Mouse (Mus musculus) liver (tissue): Measurements from ENCODE around the gene Ybx3.

Source experiments
- DNase-seq: peaks from one replicate; pipeline ENCODE4 v3.0.0-alpha.2; 2020; ENCODE audit warnings: mixed read lengths

Gene Ybx3

GRCm38 (mm10) chr6:131388040-131389021 lies at the start of gene Ybx3:
Ybx3 (minus strand) TSS chr6:131388476.
- peak; percentile 91 for DNase-seq

GRCm38 (mm10) chr6:131436626-131437025 lies 48.4 kb upstream of the Ybx3 start:
- DNase-seq = no peak

- no peak for DNase-seq
Observed at GRCm38 (mm10) chr6:131434088-131434487, 45.8 kb upstream of the Ybx3 start.

- peak; percentile 7 for DNase-seq
Observed at GRCm38 (mm10) chr6:131433153-131434048, 45.1 kb upstream of the Ybx3 start.

GRCm38 (mm10) chr6:131421572-131421971 lies 33.3 kb upstream of the Ybx3 start:
- peak; percentile 56 for DNase-seq

- no peak for DNase-seq
Observed at GRCm38 (mm10) chr6:131419614-131420013, 31.3 kb upstream of the Ybx3 start.

GRCm38 (mm10) chr6:131418770-131419169 lies 30.5 kb upstream of the Ybx3 start:
- DNase-seq = no peak

GRCm38 (mm10) chr6:131411116-131411843 lies 23.0 kb upstream of the Ybx3 start:
- no peak for DNase-seq

- DNase-seq = no peak
Observed at GRCm38 (mm10) chr6:131406957-131407356, 18.7 kb upstream of the Ybx3 start.

GRCm38 (mm10) chr6:131405896-131406295 lies 17.6 kb upstream of the Ybx3 start:
- no peak for DNase-seq

GRCm38 (mm10) chr6:131405174-131405573 lies 16.9 kb upstream of the Ybx3 start:
- no peak for DNase-seq

GRCm38 (mm10) chr6:131404260-131404659 lies 16.0 kb upstream of the Ybx3 start:
- DNase-seq = no peak

- no peak for DNase-seq
Observed at GRCm38 (mm10) chr6:131403036-131403435, 14.8 kb upstream of the Ybx3 start.

- DNase-seq = no peak
Observed at GRCm38 (mm10) chr6:131402606-131403005, 14.3 kb upstream of the Ybx3 start.

GRCm38 (mm10) chr6:131401259-131401658 lies 13.0 kb upstream of the Ybx3 start:
- DNase-seq = no peak

GRCm38 (mm10) chr6:131396650-131397049 lies 8.4 kb upstream of the Ybx3 start:
- DNase-seq = no peak

GRCm38 (mm10) chr6:131393873-131394660 lies 5.8 kb upstream of the Ybx3 start:
- no peak for DNase-seq

- DNase-seq = peak; percentile 92
Observed at GRCm38 (mm10) chr6:131387221-131388039, 846 bp downstream of the Ybx3 start.

- DNase-seq = no peak
Observed at GRCm38 (mm10) chr6:131386416-131387019, 1.8 kb downstream of the Ybx3 start.

GRCm38 (mm10) chr6:131385469-131385868 lies 2.8 kb downstream of the Ybx3 start:
- no peak for DNase-seq
